Mouse (Mus musculus) brain, embryonic 14.5 days (tissue): ENCODE data around the gene Mptx2.

Source experiments
- CTCF ChIP-seq: fragments of 200-500 bp; IDR thresholded peaks from 2 replicates; pipeline ENCODE4 v1.5.1; 2012; ENCODE audit warnings: inconsistent platforms, mild to moderate bottlenecking, moderate library complexity, borderline replicate concordance; ENCODE audit not compliant: insufficient read depth, insufficient read length; ENCODE audit errors: extremely low read depth
- POLR2A ChIP-seq: fragments of 200-500 bp; IDR thresholded peaks from 2 replicates; pipeline ENCODE4 v1.6.1; 2012; ENCODE audit warnings: mild to moderate bottlenecking, inconsistent platforms, borderline replicate concordance; ENCODE audit not compliant: poor library complexity, insufficient read depth, insufficient read length, severe bottlenecking; ENCODE audit errors: extremely low read depth

- no peak for TF ChIP-seq CTCF
- no peak for TF ChIP-seq POLR2A
Observed at GRCm38 (mm10) chr1:173265701-173266100, 11.9 kb downstream of the Mptx2 start, which contains the start of gene Olfr418.
